Mouse (Mus musculus) thymus, postnatal 14 days (tissue): ENCODE measurements around the gene Gars.

Experiments used
- DNase-seq: peaks from one replicate; pipeline ENCODE4 v3.0.0; 2021

Gars gene

GRCm38 (mm10) chr6:55037799-55038670 is at the start of gene Gars:
Gene Gars, plus strand, starts transcription at chr6:55038007.
- DNase-seq: peak; percentile 92

GRCm38 (mm10) chr6:54988141-54988540 is 49.7 kb upstream of the Gars start:
- DNase-seq: no peak

GRCm38 (mm10) chr6:54991189-54991588 is 46.6 kb upstream of the Gars start:
- DNase-seq: no peak

- no peak for DNase-seq
These were observed 45.7 kb upstream of the Gars start for GRCm38 (mm10) chr6:54992141-54992540.

- peak; percentile 93 for DNase-seq
These were observed 45.0 kb upstream of the Gars start, which contains the start of gene Ggct for GRCm38 (mm10) chr6:54992734-54993260. Gene Ggct, minus strand, starts transcription at chr6:54992950.

GRCm38 (mm10) chr6:54996361-54996760 is 41.4 kb upstream of the Gars start:
- no peak for DNase-seq

- no peak for DNase-seq
These were observed 40.1 kb upstream of the Gars start for GRCm38 (mm10) chr6:54997726-54998125.

- DNase-seq: no peak
These were observed 36.5 kb upstream of the Gars start for GRCm38 (mm10) chr6:55001320-55001719.

GRCm38 (mm10) chr6:55002438-55002837 is 35.4 kb upstream of the Gars start:
- DNase-seq: no peak

GRCm38 (mm10) chr6:55003559-55003958 is 34.2 kb upstream of the Gars start:
- no peak for DNase-seq

GRCm38 (mm10) chr6:55008401-55008800 is 29.4 kb upstream of the Gars start:
- no peak for DNase-seq

GRCm38 (mm10) chr6:55009391-55010230 is 28.2 kb upstream of the Gars start:
- no peak for DNase-seq

- no peak for DNase-seq
These were observed 27.3 kb upstream of the Gars start for GRCm38 (mm10) chr6:55010330-55011091.

- DNase-seq: no peak
These were observed 25.3 kb upstream of the Gars start for GRCm38 (mm10) chr6:55012516-55012915.

- DNase-seq: no peak
These were observed 23.6 kb upstream of the Gars start for GRCm38 (mm10) chr6:55014184-55014583.

GRCm38 (mm10) chr6:55016236-55016635 is 21.6 kb upstream of the Gars start:
- DNase-seq: peak; percentile 64

- peak; percentile 61 for DNase-seq
These were observed 20.9 kb upstream of the Gars start for GRCm38 (mm10) chr6:55016710-55017583.

GRCm38 (mm10) chr6:55018417-55018816 is 19.4 kb upstream of the Gars start:
- no peak for DNase-seq

GRCm38 (mm10) chr6:55021806-55022205 is 16.0 kb upstream of the Gars start:
- DNase-seq: no peak

- no peak for DNase-seq
These were observed 10.2 kb upstream of the Gars start for GRCm38 (mm10) chr6:55027642-55028041.

- no peak for DNase-seq
These were observed 1.1 kb upstream of the Gars start for GRCm38 (mm10) chr6:55036731-55037130.
